Mouse (Mus musculus): ENCODE results near the gene Olfr918.

DNA sequence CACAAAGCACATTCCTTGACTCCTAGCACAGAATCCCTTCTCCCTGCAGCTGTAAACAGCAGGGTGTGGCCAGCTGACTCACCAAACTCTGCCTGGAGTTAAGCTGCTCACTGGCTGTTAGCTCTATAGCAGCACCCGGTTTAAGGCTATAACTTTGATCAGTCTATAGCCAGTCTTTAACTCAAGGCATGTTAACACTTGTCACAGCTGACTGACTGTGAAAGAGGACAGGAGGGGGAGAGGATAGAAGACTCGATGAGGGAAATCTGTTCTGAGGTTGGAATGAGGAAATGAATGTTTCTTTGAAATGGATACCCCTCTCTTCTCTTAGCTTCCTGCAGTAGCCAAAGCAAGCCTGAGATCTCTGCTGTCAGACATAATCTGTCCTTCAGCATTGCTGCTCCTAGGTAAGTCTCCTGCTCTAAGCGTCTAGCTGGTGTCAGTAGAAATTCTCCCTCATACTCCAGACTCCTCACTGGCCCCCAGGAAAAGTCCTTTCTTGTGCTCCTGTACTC, 44.6 kb upstream of the Olfr918 start:
- TF ChIP-seq POLR2A (IDR thresholded peaks at IDR 0.05; ENCODE audit: borderline replicate concordance, extremely low read depth, insufficient read depth, insufficient read length, poor library complexity, severe bottlenecking), result no peak
- TF ChIP-seq CTCF (IDR thresholded peaks at IDR 0.05; ENCODE audit: borderline replicate concordance, extremely low read depth, insufficient read depth, insufficient read length), result no peak

All from brain, embryonic 14.5 days (tissue).